Mouse (Mus musculus) embryo, embryonic 10.5 days (tissue): ENCODE results near the gene Selp.
A peak's percentile ranks its signal among the peaks of the same experiment; 100 is the strongest.

Experiments
- DNase-seq: peaks from one replicate; pipeline ENCODE4 v3.0.0-alpha.2; 2015; ENCODE audit warnings: low spot score

Gene Selp

GRCm38 (mm10) chr1:164178429-164178828 is 63.4 kb downstream of the Selp start:
- DNase-seq, result no peak

DNA sequence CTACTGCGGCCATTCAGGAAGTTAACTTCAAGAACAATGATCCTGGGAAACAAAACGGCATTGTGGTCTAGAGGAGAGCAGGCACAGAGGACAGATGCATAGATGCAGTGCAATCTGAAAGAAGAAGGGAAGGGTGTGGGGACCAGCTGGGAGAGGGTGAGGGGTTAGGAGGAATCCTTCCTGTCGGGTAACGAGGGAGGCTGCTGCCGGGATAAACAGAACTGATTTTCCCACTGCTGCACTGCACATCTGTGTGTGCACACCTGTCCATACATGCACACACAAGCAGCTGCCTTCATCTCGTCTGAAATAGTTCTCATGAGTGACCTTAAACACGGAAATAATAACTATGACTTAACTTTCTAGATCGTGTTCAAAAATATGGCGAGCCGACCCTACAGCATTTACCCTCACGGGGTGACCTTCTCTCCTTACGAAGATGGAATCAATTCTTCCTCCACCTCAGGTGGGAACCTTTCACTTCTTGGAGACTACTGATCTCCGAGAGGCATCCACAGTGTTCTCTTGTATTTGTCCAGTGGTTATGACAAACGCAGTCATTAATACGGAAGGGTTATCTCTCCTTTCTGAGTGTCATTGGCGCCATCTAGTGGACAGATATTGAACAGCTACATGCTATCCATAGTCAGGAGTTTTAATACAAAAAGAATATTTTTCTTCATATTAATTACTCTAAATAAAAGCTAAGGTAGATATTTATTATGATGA is 69.2 kb downstream of the Selp start:
- DNase-seq, result peak; percentile 86

- DNase-seq, result no peak
Measured at GRCm38 (mm10) chr1:164184871-164185223, 69.8 kb downstream of the Selp start.

- DNase-seq, result no peak
Measured at GRCm38 (mm10) chr1:164185316-164185715, 70.3 kb downstream of the Selp start.

GRCm38 (mm10) chr1:164187002-164187560 is 72.0 kb downstream of the Selp start:
- no peak for DNase-seq

- no peak for DNase-seq
Measured at GRCm38 (mm10) chr1:164199551-164199950, 84.5 kb downstream of the Selp start.
